8 mouse cellular contexts compared by ENCODE assay signal in the genomic region with DNA sequence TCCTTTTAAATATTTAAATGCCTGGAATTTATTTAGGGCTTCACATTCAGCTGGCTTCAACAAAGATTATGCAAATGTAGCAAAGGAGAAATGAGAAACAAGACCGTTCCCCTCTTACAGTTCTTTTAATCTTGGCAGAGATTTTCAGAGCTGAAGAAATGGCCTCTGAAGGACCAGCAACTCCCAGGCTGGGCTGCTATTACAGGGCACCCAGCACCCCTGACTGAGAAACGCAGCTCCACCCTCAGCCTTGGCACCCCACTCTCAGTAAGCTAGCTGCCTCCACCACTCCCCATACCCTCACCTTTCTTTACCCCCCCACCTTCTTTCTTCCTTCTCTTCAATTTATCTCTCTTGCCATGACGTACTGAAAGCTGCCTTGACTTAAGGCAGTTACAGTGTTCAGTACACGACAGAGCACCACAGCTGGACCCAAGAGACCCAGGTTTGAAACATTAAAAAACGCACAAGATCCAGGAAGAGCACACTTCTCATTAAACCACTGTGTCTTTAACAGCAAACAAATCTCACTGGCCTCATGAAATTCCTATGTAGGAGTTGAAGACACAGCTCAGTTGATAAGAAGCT. TPM values are rescaled to one million over a fixed set of nuclear protein-coding genes. Genes with fewer than 3 reads are reported as not detected.
A peak's percentile ranks its signal among the peaks of the same experiment; 100 is the strongest.
DNase-seq lines count a peak whose midpoint lies in the region; ATAC-seq and TF ChIP-seq lines count a peak whose summit lies in the region.

No protein-coding gene starts in this region.

- peaks cover 5% of the 10 kb centered on the region; the same call in 1 of the 2 replicates for H3K27me3 ChIP-seq in liver, embryonic 15.5 days
- no peaks in the 10 kb centered on the region for H3K27me3 ChIP-seq in forebrain, embryonic 15.5 days
- H3K27me3 ChIP-seq in intestine, postnatal 0 days (replicated peaks; ENCODE audit: control insufficient read depth, insufficient read depth, low read length) = no peaks in the 10 kb centered on the region

- ATAC-seq in liver, embryonic 15.5 days (ENCODE audit: insufficient read depth) = no peak
- peak; percentile 75 for ATAC-seq in forebrain, embryonic 15.5 days (replicated peaks)
- no peak for ATAC-seq in intestine, postnatal 0 days

- no peak for TF ChIP-seq POLR2A in olfactory bulb, adult 2 months (IDR thresholded peaks at IDR 0.05; ENCODE audit: insufficient read depth, low read depth, low read length)

- no peak for TF ChIP-seq CTCF in intestine, postnatal 0 days (IDR thresholded peaks at IDR 0.05; ENCODE audit: low read depth)
- TF ChIP-seq CTCF in olfactory bulb, adult 2 months (IDR thresholded peaks at IDR 0.05; ENCODE audit: insufficient read depth, low read depth, low read length) = no peak

- H3K9ac ChIP-seq in liver, embryonic 15.5 days = no peak overlapping the region
- H3K9ac ChIP-seq in forebrain, embryonic 15.5 days (replicated peaks) = peak overlapping the region; percentile 25
- no peak overlapping the region for H3K9ac ChIP-seq in intestine, postnatal 0 days (ENCODE audit: low read depth, low read length)

- no peaks in the 10 kb centered on the region for H3K9me3 ChIP-seq in liver, embryonic 15.5 days (replicated peaks)
- H3K9me3 ChIP-seq in forebrain, embryonic 15.5 days = no peaks in the 10 kb centered on the region
- H3K9me3 ChIP-seq in intestine, postnatal 0 days (ENCODE audit: control insufficient read depth) = no peaks in the 10 kb centered on the region

- WGBS in liver, embryonic 15.5 days (ENCODE audit: insufficient replicate concordance) = 43% methylated on average over 5 of the region's 5 CpGs
- 10% methylated on average over 5 of the region's 5 CpGs for WGBS in forebrain, embryonic 15.5 days
- WGBS in intestine, postnatal 0 days = 43% methylated on average over 5 of the region's 5 CpGs
- WGBS in olfactory bulb, adult 2 months = 28% methylated on average over 5 of the region's 5 CpGs

- H3K4me1 ChIP-seq in liver, embryonic 15.5 days (replicated peaks) = peaks cover 35% of the 10 kb centered on the region
- H3K4me1 ChIP-seq in forebrain, embryonic 15.5 days = peaks cover 70% of the 10 kb centered on the region
- peaks cover 47% of the 10 kb centered on the region for H3K4me1 ChIP-seq in intestine, postnatal 0 days (replicated peaks; ENCODE audit: control insufficient read depth, insufficient read depth, low read length)
- H3K4me1 ChIP-seq in olfactory bulb, adult 2 months (ENCODE audit: control insufficient read depth, insufficient read depth, low read length) = peaks cover 57% of the 10 kb centered on the region

- DNase-seq in liver = no peak
- no peak for DNase-seq in embryo, embryonic 10 days (ENCODE audit: low spot score)
- DNase-seq in natural killer cell, adult 2 months (ENCODE audit: low spot score in 2 of 2) = no peak
- DNase-seq in cerebellum, postnatal 36 days = no peak

- H3K4me2 ChIP-seq in liver, embryonic 15.5 days = peak overlapping the region; percentile 48; the same call in 1 of the 2 replicates
- peak overlapping the region; percentile 39 for H3K4me2 ChIP-seq in forebrain, embryonic 15.5 days (replicated peaks)
- H3K4me2 ChIP-seq in intestine, postnatal 0 days (replicated peaks; ENCODE audit: low read depth) = peak overlapping the region; percentile 59

- H3K27ac ChIP-seq in liver, embryonic 15.5 days (replicated peaks) = no peak overlapping the region
- peak overlapping the region; percentile 97 for H3K27ac ChIP-seq in forebrain, embryonic 15.5 days (replicated peaks)
- no peak overlapping the region for H3K27ac ChIP-seq in intestine, postnatal 0 days (ENCODE audit: low read depth, low read length)
- H3K27ac ChIP-seq in olfactory bulb, adult 2 months (ENCODE audit: insufficient read depth, low read depth, low read length) = peak overlapping the region; percentile 90

- H3K36me3 ChIP-seq in liver, embryonic 15.5 days (replicated peaks) = no peaks in the 10 kb centered on the region
- no peaks in the 10 kb centered on the region for H3K36me3 ChIP-seq in forebrain, embryonic 15.5 days
- H3K36me3 ChIP-seq in intestine, postnatal 0 days (ENCODE audit: control insufficient read depth, insufficient read depth) = no peaks in the 10 kb centered on the region

- H3K4me3 ChIP-seq in liver, embryonic 15.5 days (replicated peaks) = no peak overlapping the region
- peak overlapping the region; percentile 9 for H3K4me3 ChIP-seq in forebrain, embryonic 15.5 days
- no peak overlapping the region for H3K4me3 ChIP-seq in intestine, postnatal 0 days (ENCODE audit: low read depth, low read length)
- H3K4me3 ChIP-seq in olfactory bulb, adult 2 months (ENCODE audit: insufficient read depth, low read depth, low read length) = no peak overlapping the region

RNA-seq across cellular contexts. Expression of a gene that starts 10.4 kb away (rescaled TPM):
- polyA plus RNA-seq in liver, embryonic 15.5 days (2015; fragmentation: Nextera tagmentation; extraction: Ambion mirVana) = 0.62 and 0.96 TPM in 2 replicates
- 32.0 and 37.1 TPM in 2 replicates for polyA plus RNA-seq in forebrain, embryonic 15.5 days (2015; fragmentation: Nextera tagmentation; extraction: Ambion mirVana)
- polyA plus RNA-seq in intestine, postnatal 0 days (2015; fragmentation: Nextera tagmentation; extraction: Ambion mirVana) = 4.5 and 5.3 TPM in 2 replicates
- 47.6 TPM in 1 of 2 replicates, not detected in the other for polyA plus RNA-seq in olfactory bulb, adult 2 months (2012; ENCODE audit: insufficient read depth, insufficient read length, low replicate concordance, missing spikeins)

Comparison
In these comparisons a context has a peak if more than half of its experiments do, and no peak if none do; other contexts are left out.
1. H3K27ac ChIP-seq: peak in forebrain, embryonic 15.5 days (single experiment) and olfactory bulb, adult 2 months (single experiment); none in liver, embryonic 15.5 days (single experiment) and intestine, postnatal 0 days (single experiment).
2. Peak in every context shown above with its lines, with median percentiles within 50 percentile points of each other: H3K4me2 ChIP-seq.